Mouse (Mus musculus) kidney, embryonic 14.5 days (tissue): Measurements from ENCODE around the gene Eef2k. TPM values are rescaled to one million over a fixed set of nuclear protein-coding genes. Genes with fewer than 3 reads are reported as not detected.
A peak's percentile ranks its signal among the peaks of the same experiment; 100 is the strongest.
"Not testable (repeated sequence)": the region's sequence is repeated elsewhere in the genome, so short reads cannot be mapped to it uniquely, and the experiment has no call there.

Source experiments
- ATAC-seq: fragments of 200-750 bp; cut with Nextera tagmentation; 2 replicates; pipeline ENCODE4 v1.8.0; 2017; ENCODE audit warnings: moderate number of reproducible peaks, mild to moderate bottlenecking, moderate TSS enrichment, moderate library complexity; ENCODE audit not compliant: low FRiP score, low TSS enrichment
- H3K27ac ChIP-seq: fragments of 300-500 bp; sonication (generic); 2 replicates; pipeline ENCODE4 v1.5.1; 2014; ENCODE audit warnings: low read depth, mild to moderate bottlenecking, low read length, moderate library complexity, mixed read lengths
- H3K27me3 ChIP-seq: fragments of 300-500 bp; sonication (generic); 2 replicates; pipeline ENCODE4 v1.6.1; 2014; ENCODE audit warnings: mild to moderate bottlenecking, low read length; ENCODE audit not compliant: control insufficient read depth, insufficient read depth
- H3K36me3 ChIP-seq: fragments of 300-500 bp; sonication (generic); 2 replicates; pipeline ENCODE4 v1.6.1; 2014; ENCODE audit warnings: low read length, mixed read lengths; ENCODE audit not compliant: control insufficient read depth, insufficient read depth
- H3K4me1 ChIP-seq: fragments of 300-500 bp; sonication (generic); 2 replicates; pipeline ENCODE4 v1.6.1; 2014; ENCODE audit warnings: low read length, mixed read lengths; ENCODE audit not compliant: control insufficient read depth, insufficient read depth
- H3K4me2 ChIP-seq: fragments of 300-500 bp; sonication (generic); replicated peaks from 2 replicates; pipeline ENCODE4 v1.6.1; 2014; ENCODE audit warnings: low read depth, mild to moderate bottlenecking, low read length
- H3K4me3 ChIP-seq: fragments of 300-500 bp; sonication (generic); 2 replicates; pipeline ENCODE4 v1.5.1; 2014; ENCODE audit warnings: mild to moderate bottlenecking, low read length
- H3K9ac ChIP-seq: fragments of 300-500 bp; sonication (generic); 2 replicates; pipeline ENCODE4 v1.6.1; 2014; ENCODE audit warnings: low read depth, mild to moderate bottlenecking, low read length, moderate library complexity
- H3K9me3 ChIP-seq: fragments of 300-500 bp; sonication (generic); 2 replicates; pipeline ENCODE4 v1.6.1; 2016; ENCODE audit warnings: low read length; ENCODE audit not compliant: control insufficient read depth
- WGBS: fragments of 180-500 bp; shearing (Covaris S2); extraction: QIAGEN DNeasy Blood & Tissue Kit; methylation state at CpG from one replicate; pipeline ENCODE4 v1.1.7; 2014; 5-methylcytosine and 5-hydroxymethylcytosine counted together
- polyA plus RNA-seq: library from polyadenylated mRNA; unstranded; fragments of >200 nt; fragmentation: Nextera tagmentation; extraction: Ambion mirVana; gene quantifications from 2 replicates; pipeline ENCODE4 v1.2.1, GENCODE M21; 2014

Gene Eef2k
- polyA plus RNA-seq, 1 experiment from 2014 or later, result 8.6 TPM

DNA sequence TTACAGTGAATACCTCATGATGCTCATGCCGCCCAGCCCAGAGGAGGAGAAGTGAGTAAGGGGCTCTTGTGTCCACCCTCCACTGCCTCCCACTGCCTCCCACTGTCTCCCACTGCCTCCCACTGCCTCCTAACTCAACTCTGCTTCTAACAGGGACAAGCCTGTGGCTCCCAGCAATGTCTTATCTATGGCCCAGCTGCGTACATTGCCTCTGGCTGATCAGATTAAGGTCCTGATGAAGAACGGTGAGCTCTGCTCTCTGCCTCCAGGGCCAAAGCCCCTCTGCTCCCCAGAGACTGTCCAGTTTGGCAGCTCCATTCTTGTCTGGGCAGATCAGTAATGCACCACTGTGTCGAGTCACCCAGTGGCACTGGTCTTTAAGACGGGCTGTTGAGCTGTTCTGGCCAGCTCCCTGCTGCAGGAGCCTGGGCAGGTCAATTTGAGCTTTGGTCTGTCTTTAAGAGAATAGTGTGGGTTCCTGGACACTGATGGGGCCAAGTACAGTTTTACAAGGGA lies 91.1 kb downstream of the Eef2k start:
- H3K4me3 ChIP-seq, result no peak overlapping the region
- H3K27ac ChIP-seq, result no peak overlapping the region
- no peaks in the 10 kb centered on the region for H3K9me3 ChIP-seq
- no peak overlapping the region for H3K9ac ChIP-seq
- H3K27me3 ChIP-seq, result no peaks in the 10 kb centered on the region
- 92% methylated on average over 5 of the region's 5 CpGs for WGBS
- no peak for ATAC-seq
- peaks cover 92% of the 10 kb centered on the region for H3K36me3 ChIP-seq
- H3K4me2 ChIP-seq, result no peak overlapping the region
- no peaks in the 10 kb centered on the region for H3K4me1 ChIP-seq

DNA sequence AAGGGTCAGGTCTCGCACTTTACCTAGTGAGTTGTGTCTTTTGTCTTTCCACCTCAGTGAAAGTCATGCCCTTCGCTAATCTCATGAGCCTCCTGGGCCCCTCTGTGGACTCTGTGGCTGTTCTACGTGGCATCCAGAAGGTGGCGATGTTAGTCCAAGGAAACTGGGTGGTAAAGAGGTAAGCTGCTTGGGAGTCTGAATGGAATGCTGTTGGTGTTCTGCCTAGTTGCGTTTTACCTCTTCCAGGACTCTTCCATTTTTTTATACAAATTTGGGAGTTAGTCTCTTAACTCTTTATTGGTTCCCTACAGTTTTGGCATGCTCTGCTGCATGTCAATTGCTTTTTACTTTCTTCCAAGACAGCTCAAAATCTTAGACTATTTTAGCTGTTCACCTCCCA lies 92.1 kb downstream of the Eef2k start:
- no peak overlapping the region for H3K27ac ChIP-seq
- H3K9ac ChIP-seq, result no peak overlapping the region
- no peaks in the 10 kb centered on the region for H3K4me1 ChIP-seq
- ATAC-seq, result peak; percentile 73; the same call in 1 of the 2 replicates
- H3K27me3 ChIP-seq, result no peaks in the 10 kb centered on the region
- H3K9me3 ChIP-seq, result no peaks in the 10 kb centered on the region
- 38% methylated on average over 5 of the region's 5 CpGs for WGBS
- H3K4me3 ChIP-seq, result no peak overlapping the region
- H3K4me2 ChIP-seq, result no peak overlapping the region
- peaks cover 92% of the 10 kb centered on the region for H3K36me3 ChIP-seq

DNA sequence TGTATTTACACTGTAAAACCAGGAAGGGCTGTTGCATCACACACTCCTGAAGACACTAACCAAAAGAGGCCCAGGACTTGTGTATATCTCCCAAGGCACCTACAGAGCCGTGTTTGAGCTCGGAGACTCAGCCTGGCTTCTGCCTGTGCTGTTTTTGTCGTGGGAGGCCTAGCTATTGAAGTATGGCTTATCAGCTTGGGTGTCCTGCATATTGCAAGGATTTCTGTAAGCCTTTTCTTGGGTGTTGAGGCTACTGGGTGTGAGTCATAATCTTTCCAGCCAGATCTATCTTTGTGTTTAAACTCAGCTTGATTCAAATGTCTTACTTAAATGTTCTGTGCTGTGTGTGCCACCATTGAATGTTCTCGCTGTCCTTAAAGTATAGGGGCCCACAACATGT lies 93.9 kb downstream of the Eef2k start:
- no peak overlapping the region for H3K9ac ChIP-seq
- WGBS, result 94% methylated on average over 4 of the region's 4 CpGs
- H3K36me3 ChIP-seq, result peaks cover 93% of the 10 kb centered on the region
- no peak overlapping the region for H3K27ac ChIP-seq
- no peaks in the 10 kb centered on the region for H3K27me3 ChIP-seq
- no peak for ATAC-seq
- no peak overlapping the region for H3K4me3 ChIP-seq
- no peaks in the 10 kb centered on the region for H3K4me1 ChIP-seq
- H3K9me3 ChIP-seq, result no peaks in the 10 kb centered on the region
- no peak overlapping the region for H3K4me2 ChIP-seq

DNA sequence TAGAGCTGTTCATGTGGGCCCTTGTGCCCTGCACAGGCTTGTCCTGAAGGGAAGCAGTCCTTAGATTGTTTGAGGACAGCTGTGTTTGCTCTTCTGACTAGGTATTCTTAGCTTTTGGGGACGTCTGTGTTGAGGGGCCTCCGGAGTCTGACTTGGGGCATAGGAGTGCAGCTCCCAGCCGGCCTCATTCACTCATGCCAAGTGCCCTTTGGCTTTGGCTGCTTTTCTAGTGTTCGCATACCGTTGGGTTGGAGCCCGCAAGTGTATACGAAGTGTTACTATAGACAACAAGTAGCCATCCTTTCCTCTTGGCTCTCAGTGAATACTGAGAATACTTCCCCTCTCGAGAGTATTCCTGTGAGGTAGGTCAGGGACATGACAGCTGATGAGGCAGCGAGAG lies 95.6 kb downstream of the Eef2k start:
- H3K36me3 ChIP-seq, result peaks cover 96% of the 10 kb centered on the region

DNA sequence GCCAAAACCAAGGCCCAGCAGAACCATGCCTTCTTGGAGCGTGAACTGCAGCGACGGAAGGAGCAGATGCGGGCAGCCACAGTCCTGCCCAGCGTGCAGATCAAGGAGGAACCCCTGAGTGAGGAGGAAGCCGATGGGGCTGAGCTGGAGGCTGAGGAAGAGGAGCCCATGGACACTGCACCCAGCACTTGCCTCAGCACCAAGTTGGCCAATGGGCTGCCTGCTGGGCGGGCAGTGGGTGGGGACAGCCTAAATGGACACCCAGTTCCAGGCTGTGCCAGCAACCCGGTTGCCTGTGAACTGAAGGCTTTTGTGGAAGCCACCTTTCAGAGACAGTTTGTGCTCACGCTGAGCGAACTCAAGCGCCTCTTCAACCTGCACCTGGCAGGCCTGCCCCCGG lies 97.7 kb downstream of the Eef2k start:
- ATAC-seq, result no peak
- no peak overlapping the region for H3K4me2 ChIP-seq
- no peaks in the 10 kb centered on the region for H3K9me3 ChIP-seq
- no peak overlapping the region for H3K9ac ChIP-seq
- no peak overlapping the region for H3K4me3 ChIP-seq
- H3K27ac ChIP-seq, result no peak overlapping the region
- no peaks in the 10 kb centered on the region for H3K4me1 ChIP-seq
- WGBS, result 95% methylated on average over 12 of the region's 12 CpGs
- H3K36me3 ChIP-seq, result peaks cover 95% of the 10 kb centered on the region
- no peaks in the 10 kb centered on the region for H3K27me3 ChIP-seq

More for the DNA sequence above, 95.6 kb downstream of the Eef2k start:
- Histone ChIP-seq H3K4me3 (no peak overlapping the region), H3K9me3 (no peaks in the 10 kb centered on the region), H3K4me1 (no peaks in the 10 kb centered on the region), H3K4me2 (no peak overlapping the region), H3K9ac (no peak overlapping the region), H3K27me3 (no peaks in the 10 kb centered on the region), H3K27ac (no peak overlapping the region)
- WGBS, result 85% methylated on average over 9 of the region's 9 CpGs
- ATAC-seq, result no peak

DNA sequence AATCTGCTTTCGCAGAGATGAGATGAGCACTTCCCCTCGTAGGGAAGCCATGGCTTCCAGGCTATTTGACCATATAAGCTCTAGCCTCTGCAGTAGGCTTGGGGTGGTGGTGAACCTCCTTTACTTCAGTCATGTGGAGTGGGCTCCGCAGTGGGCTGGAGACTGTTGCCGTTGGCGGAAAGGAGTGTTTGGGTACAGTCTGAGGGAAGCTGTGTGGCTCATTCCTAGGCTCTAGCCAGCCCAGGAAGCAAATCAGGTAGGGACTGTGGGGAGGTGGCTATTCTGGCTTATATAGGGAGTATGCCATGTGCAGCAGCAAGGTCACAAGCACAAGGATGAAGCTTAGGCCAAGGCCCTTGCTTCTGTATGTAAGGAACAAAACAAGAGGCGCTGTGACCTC lies 98.6 kb downstream of the Eef2k start:
- 95% methylated on average over 6 of the region's 6 CpGs for WGBS
- peaks cover 93% of the 10 kb centered on the region for H3K36me3 ChIP-seq
- no peak overlapping the region for H3K27ac ChIP-seq
- H3K4me2 ChIP-seq, result no peak overlapping the region
- H3K4me1 ChIP-seq, result no peaks in the 10 kb centered on the region
- no peaks in the 10 kb centered on the region for H3K27me3 ChIP-seq
- H3K9me3 ChIP-seq, result no peaks in the 10 kb centered on the region
- no peak for ATAC-seq
- H3K9ac ChIP-seq, result no peak overlapping the region
- H3K4me3 ChIP-seq, result no peak overlapping the region

DNA sequence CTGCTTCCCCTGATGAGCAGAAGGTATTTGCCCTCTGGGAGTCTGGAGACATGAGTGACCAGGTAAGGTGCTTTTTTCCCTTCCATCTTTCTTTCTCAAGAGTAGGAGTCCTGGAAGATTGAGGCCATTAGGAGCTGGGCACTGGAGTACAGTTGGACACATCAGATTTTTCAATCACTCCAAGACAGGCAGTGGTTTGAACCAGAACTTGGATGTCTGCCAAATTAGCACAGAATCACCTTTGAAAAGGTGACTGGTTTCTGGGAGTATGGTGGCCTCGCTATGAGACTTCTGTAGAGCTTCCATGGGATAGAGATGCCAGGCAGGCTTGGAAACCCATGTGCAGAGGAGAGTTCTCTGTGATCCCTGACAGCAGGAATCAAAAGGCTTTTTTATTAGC lies 99.9 kb downstream of the Eef2k start:
- Histone ChIP-seq H3K4me1 (no peaks in the 10 kb centered on the region), H3K4me2 (no peak overlapping the region), H3K27me3 (no peaks in the 10 kb centered on the region), H3K4me3 (no peak overlapping the region), H3K36me3 (peaks cover 86% of the 10 kb centered on the region), H3K9ac (no peak overlapping the region), H3K9me3 (no peaks in the 10 kb centered on the region), H3K27ac (no peak overlapping the region)
- WGBS, result 89% methylated on average over 1 of the region's 1 CpGs
- ATAC-seq, result no peak

DNA sequence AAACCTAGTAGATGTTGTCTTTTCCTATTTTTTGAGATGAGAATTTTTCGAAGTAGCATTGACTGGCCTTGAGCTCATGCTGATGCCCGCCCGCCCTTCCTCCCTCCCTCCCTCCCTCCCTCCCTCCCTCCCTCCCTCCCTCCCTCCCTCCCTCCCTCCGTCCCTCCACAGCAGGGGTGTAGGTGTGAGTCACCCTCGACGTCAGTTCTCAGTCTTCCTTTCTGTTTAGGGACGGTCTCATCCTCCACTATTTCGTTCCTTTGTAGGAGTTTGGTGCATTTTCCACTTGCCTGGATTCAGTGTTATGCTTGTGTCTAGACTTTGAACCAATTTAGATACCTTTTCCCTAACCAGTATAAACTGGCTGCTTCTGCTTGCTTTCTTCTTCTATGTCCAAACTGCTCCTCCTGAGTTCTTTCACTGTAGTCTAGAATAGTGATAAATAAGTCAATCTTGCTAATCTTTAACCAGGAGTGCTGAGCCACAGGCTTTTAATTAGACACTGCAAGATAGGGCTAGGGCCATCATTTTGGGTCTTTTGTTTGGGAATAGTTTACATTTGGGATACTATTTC lies 101.4 kb downstream of the Eef2k start:
- no peaks in the 10 kb centered on the region for H3K4me1 ChIP-seq
- no peaks in the 10 kb centered on the region for H3K27me3 ChIP-seq
- no peaks in the 10 kb centered on the region for H3K9me3 ChIP-seq
- H3K36me3 ChIP-seq, result peaks cover 79% of the 10 kb centered on the region
- WGBS, result 62% methylated on average over 7 of the region's 8 CpGs
- no peak overlapping the region for H3K4me3 ChIP-seq
- ATAC-seq, result no peak
- no peak overlapping the region for H3K4me2 ChIP-seq
- H3K27ac ChIP-seq, result no peak overlapping the region
- H3K9ac ChIP-seq, result no peak overlapping the region

DNA sequence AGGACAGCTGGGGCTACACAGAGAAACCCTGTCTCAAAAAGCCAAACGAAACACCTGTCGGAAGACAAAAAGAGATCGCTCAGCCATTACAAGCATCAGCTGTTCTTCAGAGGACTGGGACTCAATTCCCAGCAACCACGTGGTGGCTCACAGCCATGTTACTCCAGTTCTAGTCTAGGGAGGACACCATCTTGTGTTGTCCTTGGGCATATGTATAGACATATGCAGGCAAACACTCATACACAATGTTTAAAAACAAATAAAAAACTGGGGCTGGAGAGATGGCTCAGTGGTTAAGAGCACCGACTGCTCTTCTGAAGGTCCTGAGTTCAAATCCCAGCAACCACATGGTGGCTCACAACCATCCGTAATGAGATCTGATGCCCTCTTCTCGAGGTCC lies 111.0 kb downstream of the Eef2k start:
- WGBS, result 83% methylated on average over 7 of the region's 7 CpGs
- ATAC-seq, H3K4me3 ChIP-seq, H3K9me3 ChIP-seq, H3K4me1 ChIP-seq, H3K27ac ChIP-seq, H3K9ac ChIP-seq, H3K27me3 ChIP-seq, H3K4me2 ChIP-seq: not testable (repeated sequence)
- peaks cover 19% of the 10 kb centered on the region for H3K36me3 ChIP-seq
